Mouse (Mus musculus) intestine, embryonic 15.5 days (tissue): ENCODE measurements around the gene Cebpb. TPM values are rescaled to one million over a fixed set of nuclear protein-coding genes. Genes with fewer than 3 reads are reported as not detected.

ENCODE experiments used
- ATAC-seq: fragments of 200-750 bp; cut with Nextera tagmentation; 2 replicates; pipeline ENCODE4 v1.8.0; 2017; ENCODE audit warnings: moderate TSS enrichment, moderate library complexity
- H3K27ac ChIP-seq: fragments of 300-500 bp; sonication (generic); 2 replicates; pipeline ENCODE4 v1.5.1; 2015; ENCODE audit warnings: mild to moderate bottlenecking, inconsistent platforms
- H3K27me3 ChIP-seq: fragments of 300-500 bp; sonication (generic); replicated peaks from 2 replicates; pipeline ENCODE4 v1.6.1; 2015; ENCODE audit warnings: inconsistent platforms
- H3K36me3 ChIP-seq: fragments of 300-500 bp; sonication (generic); 2 replicates; pipeline ENCODE4 v1.6.1; 2015; ENCODE audit warnings: inconsistent platforms
- H3K4me1 ChIP-seq: fragments of 300-500 bp; sonication (generic); replicated peaks from 2 replicates; pipeline ENCODE4 v1.6.1; 2015; ENCODE audit warnings: inconsistent platforms
- H3K4me2 ChIP-seq: fragments of 300-500 bp; sonication (generic); replicated peaks from 2 replicates; pipeline ENCODE4 v1.6.1; 2015; ENCODE audit warnings: mild to moderate bottlenecking, inconsistent platforms
- H3K4me3 ChIP-seq: fragments of 300-500 bp; sonication (generic); replicated peaks from 2 replicates; pipeline ENCODE4 v1.5.1; 2015; ENCODE audit warnings: inconsistent platforms
- H3K9ac ChIP-seq: fragments of 300-500 bp; sonication (generic); 2 replicates; pipeline ENCODE4 v1.6.1; 2015; ENCODE audit warnings: inconsistent platforms
- H3K9me3 ChIP-seq: fragments of 300-500 bp; sonication (generic); 2 replicates; pipeline ENCODE4 v1.6.1; 2016; ENCODE audit warnings: inconsistent platforms
- WGBS: fragments of 180-500 bp; shearing (Covaris S2); methylation state at CpG from one replicate; pipeline ENCODE4 v1.1.7; 2015; 5-methylcytosine and 5-hydroxymethylcytosine counted together
- polyA plus RNA-seq: library from polyadenylated mRNA; unstranded; fragments of >200 nt; fragmentation: Nextera tagmentation; extraction: Ambion mirVana; gene quantifications from 2 replicates; pipeline ENCODE4 v1.2.1, GENCODE M21; 2015

Cebpb gene
- polyA plus RNA-seq, 1 experiment from 2014 or later, result 24.3 TPM

DNA sequence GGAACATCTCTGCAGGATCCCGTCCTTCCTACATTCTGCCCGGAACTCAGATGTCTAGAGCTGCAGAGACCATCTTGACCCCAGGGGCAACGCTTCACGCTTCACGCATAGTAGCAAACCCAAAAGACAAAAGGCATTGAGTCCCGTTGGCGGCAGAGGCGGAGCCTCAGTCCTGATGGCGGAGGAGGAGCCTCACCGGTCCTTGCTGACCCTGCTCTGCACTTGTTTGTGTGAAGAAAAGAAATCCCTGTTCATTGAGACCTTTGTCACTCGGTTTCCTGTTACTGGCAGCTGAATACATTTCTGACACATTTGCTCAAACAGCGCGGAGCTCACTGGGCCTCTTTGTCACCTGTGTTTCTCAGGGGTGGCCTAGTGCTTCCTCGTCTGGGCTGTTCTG is 6.8 kb downstream of the Cebpb start:
- 85% methylated on average over 14 of the region's 14 CpGs for WGBS
- Histone ChIP-seq H3K9ac (no peak overlapping the region), H3K4me2 (no peak overlapping the region), H3K27ac (no peak overlapping the region), H3K4me3 (no peak overlapping the region), H3K9me3 (no peaks in the 10 kb centered on the region), H3K27me3 (no peaks in the 10 kb centered on the region), H3K4me1 (peaks cover 20% of the 10 kb centered on the region), H3K36me3 (0 out of 2 replicates have a peak, but pooled peaks cover 3% of the 10 kb centered on the region)
- no peak for ATAC-seq

DNA sequence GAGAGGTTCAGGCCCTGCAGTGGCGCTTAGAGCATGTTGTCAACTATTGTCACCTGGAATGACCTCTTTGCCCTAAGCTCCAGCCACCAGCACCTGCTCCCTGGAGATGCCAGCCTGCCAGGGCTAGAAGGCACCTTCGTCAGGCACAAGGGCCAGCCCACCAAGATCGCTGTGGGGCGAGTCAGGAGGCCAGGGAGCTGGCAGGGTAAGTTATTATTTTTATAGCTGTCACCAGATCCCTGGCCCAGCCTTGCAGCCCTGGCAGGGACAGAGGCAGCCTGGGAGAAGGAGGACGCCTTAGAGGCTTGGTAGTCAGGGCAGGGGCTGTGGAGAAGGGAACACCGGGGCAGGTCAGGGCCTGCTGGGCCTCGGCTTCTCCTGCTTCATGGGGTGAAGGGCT is 7.4 kb downstream of the Cebpb start:
- H3K36me3 ChIP-seq, result 0 out of 2 replicates have a peak, but pooled peaks cover 3% of the 10 kb centered on the region
- no peak overlapping the region for H3K27ac ChIP-seq
- H3K9me3 ChIP-seq, result no peaks in the 10 kb centered on the region
- 83% methylated on average over 7 of the region's 7 CpGs for whole genome bisulfite sequencing
- no peak for ATAC-seq
- peaks cover 13% of the 10 kb centered on the region for H3K4me1 ChIP-seq
- H3K27me3 ChIP-seq, result no peaks in the 10 kb centered on the region
- H3K4me2 ChIP-seq, result no peak overlapping the region
- H3K4me3 ChIP-seq, result no peak overlapping the region
- no peak overlapping the region for H3K9ac ChIP-seq

DNA sequence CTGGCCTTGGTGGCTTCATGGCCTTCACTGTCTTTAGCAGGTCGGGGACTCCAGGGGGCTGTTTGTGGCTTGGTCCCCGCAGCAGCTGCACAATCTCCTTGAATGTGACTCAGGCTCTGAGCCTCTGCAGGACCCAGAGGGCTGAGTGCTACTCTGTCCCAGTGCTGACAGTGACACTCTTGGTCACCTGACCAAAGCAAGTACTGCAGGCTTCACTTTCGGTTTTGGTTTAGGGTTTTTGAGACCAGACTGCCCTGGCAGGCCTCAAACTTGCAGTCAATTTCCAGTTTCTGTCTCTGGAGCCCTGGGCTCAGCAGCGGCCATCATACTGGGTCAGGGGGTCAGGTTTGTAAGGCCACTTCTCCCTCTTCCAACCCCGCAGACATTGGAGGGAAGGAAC is 9.2 kb downstream of the Cebpb start:
- Histone ChIP-seq H3K9ac (peak overlapping the region; percentile 28; the same call in 1 of the 2 replicates), H3K4me3 (no peak overlapping the region), H3K4me1 (peaks cover 13% of the 10 kb centered on the region; the same call in 1 of the 2 replicates), H3K9me3 (no peaks in the 10 kb centered on the region), H3K36me3 (0 out of 2 replicates have a peak, but pooled peaks cover 3% of the 10 kb centered on the region), H3K27ac (peak overlapping the region; percentile 73), H3K4me2 (peak overlapping the region; percentile 35; the same call in 1 of the 2 replicates), H3K27me3 (no peaks in the 10 kb centered on the region)
- ATAC-seq, result peak; percentile 79
- WGBS, result 35% methylated on average over 5 of the region's 5 CpGs

DNA sequence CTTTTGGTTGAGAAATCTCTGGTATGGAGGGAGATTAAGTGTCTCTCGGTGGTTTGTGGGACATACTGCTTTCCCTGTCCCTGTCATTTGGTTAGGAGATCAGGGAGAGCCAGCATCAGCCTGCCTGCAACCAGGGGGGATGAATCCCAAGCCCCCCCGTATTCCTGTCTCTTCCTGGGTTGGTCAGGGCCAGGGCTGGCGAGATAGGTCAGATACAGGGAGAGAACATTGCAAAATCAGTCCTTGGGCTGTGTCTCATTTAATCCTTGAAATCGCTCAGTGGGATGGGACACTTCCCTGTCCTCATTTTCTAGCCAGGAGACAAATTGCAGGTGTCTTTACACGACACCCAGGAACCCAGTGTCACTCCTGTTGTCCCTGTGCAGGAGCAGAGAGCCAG is 11.3 kb downstream of the Cebpb start:
- WGBS, result 67% methylated on average over 5 of the region's 5 CpGs
- H3K4me1 ChIP-seq, result peaks cover 13% of the 10 kb centered on the region; the same call in 1 of the 2 replicates
- H3K36me3 ChIP-seq, result no peaks in the 10 kb centered on the region
- H3K9me3 ChIP-seq, result no peaks in the 10 kb centered on the region
- no peak overlapping the region for H3K27ac ChIP-seq
- H3K4me2 ChIP-seq, result no peak overlapping the region
- no peak overlapping the region for H3K4me3 ChIP-seq
- no peak overlapping the region; the same call in 1 of the 2 replicates for H3K9ac ChIP-seq
- ATAC-seq, result no peak
- no peaks in the 10 kb centered on the region for H3K27me3 ChIP-seq

DNA sequence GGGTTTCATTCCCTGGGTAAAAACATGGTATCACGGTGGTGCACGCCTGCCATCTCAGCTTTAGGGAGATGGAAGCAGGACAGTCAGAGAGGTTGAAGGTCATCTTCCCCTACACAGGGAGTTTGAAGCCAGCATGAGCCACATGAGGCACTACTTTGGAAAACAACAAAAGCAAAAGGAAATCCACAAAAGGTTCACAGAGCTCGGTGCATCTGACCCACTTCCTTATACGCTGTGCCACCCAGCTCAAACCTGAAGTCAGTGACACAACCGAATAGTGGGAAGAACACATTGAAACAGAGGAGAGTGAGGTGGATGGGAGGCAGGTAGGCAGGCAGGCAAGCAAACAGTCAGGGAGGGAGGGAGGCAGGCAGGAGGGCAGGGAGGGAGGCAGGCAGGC is 12.8 kb downstream of the Cebpb start:
- ATAC-seq, result no peak
- peaks cover 14% of the 10 kb centered on the region for H3K4me1 ChIP-seq
- no peaks in the 10 kb centered on the region for H3K36me3 ChIP-seq
- no peak overlapping the region for H3K27ac ChIP-seq
- no peak overlapping the region for H3K9ac ChIP-seq
- no peaks in the 10 kb centered on the region for H3K9me3 ChIP-seq
- no peaks in the 10 kb centered on the region for H3K27me3 ChIP-seq
- no peak overlapping the region for H3K4me2 ChIP-seq
- no peak overlapping the region for H3K4me3 ChIP-seq
- 75% methylated on average over 5 of the region's 5 CpGs for WGBS

DNA sequence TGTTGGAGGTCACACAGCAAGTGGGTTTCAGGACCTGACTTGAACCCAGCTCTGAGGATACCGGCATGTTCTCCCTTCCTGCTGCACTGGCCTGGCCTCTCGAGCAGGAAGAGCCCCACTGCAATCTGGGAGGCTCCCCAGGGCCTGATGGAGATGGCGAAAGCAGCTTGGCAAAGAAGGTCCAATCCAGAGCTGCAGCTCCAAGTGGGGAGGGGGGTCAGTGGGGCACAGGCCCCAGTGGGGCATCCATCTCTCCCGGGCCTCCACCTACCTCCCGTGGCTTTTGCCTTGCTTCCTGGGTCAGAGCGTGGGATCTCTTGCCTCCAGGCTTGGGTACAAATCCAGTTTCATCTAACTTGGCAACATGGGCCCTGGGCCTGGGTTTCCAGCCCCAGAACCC is 13.4 kb downstream of the Cebpb start:
- no peaks in the 10 kb centered on the region for H3K36me3 ChIP-seq
- ATAC-seq, result no peak
- no peak overlapping the region for H3K4me2 ChIP-seq
- no peak overlapping the region for H3K9ac ChIP-seq
- WGBS, result 77% methylated on average over 6 of the region's 6 CpGs
- peaks cover 16% of the 10 kb centered on the region for H3K4me1 ChIP-seq
- no peak overlapping the region for H3K27ac ChIP-seq
- no peaks in the 10 kb centered on the region for H3K9me3 ChIP-seq
- no peaks in the 10 kb centered on the region for H3K27me3 ChIP-seq
- no peak overlapping the region for H3K4me3 ChIP-seq

DNA sequence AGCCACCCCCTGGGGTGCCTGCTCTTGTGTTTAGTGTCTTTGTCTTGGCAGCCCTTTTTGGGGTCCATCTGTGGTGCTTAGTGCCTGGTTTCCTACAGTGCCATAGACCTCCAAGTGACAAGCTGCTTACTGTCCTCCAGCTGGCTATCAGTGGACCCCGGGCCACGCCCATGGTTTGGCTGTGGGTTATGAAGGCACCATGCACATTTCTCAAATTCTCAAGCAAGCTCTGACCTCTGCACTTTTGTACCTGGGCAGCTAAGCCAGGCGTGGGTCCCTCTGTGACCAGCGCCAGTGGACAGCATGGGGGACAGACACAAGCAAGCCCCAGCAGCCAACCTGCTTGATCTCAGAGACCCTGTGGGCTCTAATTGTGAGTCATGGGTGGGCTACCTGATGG is 15.7 kb downstream of the Cebpb start:
- Histone ChIP-seq H3K4me2 (no peak overlapping the region), H3K27ac (no peak overlapping the region), H3K27me3 (no peaks in the 10 kb centered on the region), H3K36me3 (no peaks in the 10 kb centered on the region), H3K4me3 (no peak overlapping the region), H3K9me3 (no peaks in the 10 kb centered on the region), H3K4me1 (peaks cover 11% of the 10 kb centered on the region), H3K9ac (no peak overlapping the region)
- WGBS, result 89% methylated on average over 4 of the region's 4 CpGs
- ATAC-seq, result no peak

DNA sequence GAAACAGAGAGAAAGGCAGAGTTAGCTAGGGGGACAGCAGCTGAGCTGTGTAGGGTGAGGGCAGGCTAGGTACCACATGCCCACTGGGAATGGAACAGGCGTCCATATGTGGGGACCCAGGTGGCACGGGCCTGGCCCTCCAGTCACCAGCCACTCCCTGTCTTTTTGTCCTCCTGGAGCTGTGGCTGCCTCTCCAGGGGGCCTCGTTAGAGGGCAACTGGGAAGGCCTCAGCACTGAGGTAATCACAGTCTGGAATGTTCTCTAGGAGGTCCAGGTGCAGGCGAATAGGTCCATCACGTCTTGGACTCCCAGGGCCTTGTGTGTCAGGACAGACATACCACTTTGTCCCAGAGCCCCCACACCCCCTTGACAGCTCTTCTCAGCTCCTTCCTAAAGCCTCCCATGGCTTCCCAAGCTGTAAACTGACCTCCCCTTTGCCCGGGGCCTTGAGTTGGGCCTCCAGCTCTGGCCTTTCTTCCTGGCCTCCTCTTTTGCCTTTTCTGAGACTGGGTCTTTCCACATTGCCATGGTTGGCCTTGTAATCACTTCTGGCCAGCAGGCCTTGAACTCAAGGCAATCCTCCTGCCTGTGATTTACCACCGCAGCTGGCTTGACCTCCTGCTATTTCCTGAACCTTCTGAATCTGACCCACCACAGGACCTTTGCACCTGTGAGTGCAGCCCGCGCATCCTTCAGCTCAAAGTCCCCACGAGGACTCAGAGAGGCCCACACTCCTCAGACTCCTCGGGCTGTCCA is 17.6 kb downstream of the Cebpb start:
- peak; percentile 72 for ATAC-seq

DNA sequence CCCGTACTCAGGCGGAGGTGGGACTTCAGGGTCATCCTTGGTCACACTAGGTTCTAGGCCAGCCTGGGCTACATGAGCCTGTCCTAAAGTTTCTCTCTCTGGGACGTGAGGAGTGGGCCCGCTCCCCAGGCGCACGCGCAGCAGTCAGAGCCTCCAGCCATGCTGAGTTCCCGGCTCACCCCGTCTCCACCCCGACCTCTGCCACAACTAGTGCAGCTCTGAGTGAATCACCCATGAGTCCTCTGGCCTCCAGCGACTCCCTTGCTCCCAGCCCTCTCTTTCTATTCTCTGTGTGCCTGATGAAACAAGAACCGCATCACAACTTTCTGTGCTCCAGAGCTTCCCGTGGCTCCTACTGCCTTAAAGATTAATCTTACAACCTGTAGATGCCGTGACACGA is 19.7 kb downstream of the Cebpb start:
- Histone ChIP-seq H3K4me1 (peaks cover 13% of the 10 kb centered on the region), H3K27ac (no peak overlapping the region), H3K9ac (no peak overlapping the region), H3K36me3 (no peaks in the 10 kb centered on the region), H3K4me3 (no peak overlapping the region), H3K4me2 (no peak overlapping the region), H3K9me3 (no peaks in the 10 kb centered on the region), H3K27me3 (no peaks in the 10 kb centered on the region)
- 57% methylated on average over 15 of the region's 15 CpGs for WGBS
- ATAC-seq, result no peak

More for the DNA sequence above, 17.6 kb downstream of the Cebpb start:
- H3K9ac ChIP-seq, result 0 out of 2 replicates have a peak overlapping the region, but pooled peaks have one; percentile 17
- H3K27ac ChIP-seq, result no peak overlapping the region
- H3K4me3 ChIP-seq, result no peak overlapping the region
- no peaks in the 10 kb centered on the region for H3K36me3 ChIP-seq
- no peaks in the 10 kb centered on the region for H3K9me3 ChIP-seq
- peaks cover 14% of the 10 kb centered on the region for H3K4me1 ChIP-seq
- no peak overlapping the region for H3K4me2 ChIP-seq
- WGBS, result 69% methylated on average over 11 of the region's 11 CpGs
- H3K27me3 ChIP-seq, result no peaks in the 10 kb centered on the region

DNA sequence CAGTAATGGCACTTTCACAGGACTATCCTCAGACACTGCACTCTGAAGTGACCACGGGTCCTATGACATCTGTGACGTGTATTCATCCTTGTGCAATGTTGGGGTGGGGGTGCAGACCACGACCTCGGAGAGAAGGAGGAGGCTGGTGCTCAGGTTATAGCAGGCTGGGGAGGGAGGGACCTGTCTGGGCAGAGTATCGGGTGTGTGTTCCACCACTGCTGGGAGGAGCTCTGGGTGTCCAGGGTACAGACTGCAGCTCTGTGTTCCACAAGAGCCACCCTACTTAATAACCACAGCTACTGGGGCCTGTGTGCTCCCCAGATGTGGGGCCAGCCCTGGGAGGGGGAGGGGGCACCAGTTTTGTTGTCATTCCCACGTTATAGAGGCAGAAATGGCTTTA is 21.3 kb downstream of the Cebpb start:
- H3K36me3 ChIP-seq, result no peaks in the 10 kb centered on the region
- no peaks in the 10 kb centered on the region for H3K27me3 ChIP-seq
- no peak overlapping the region for H3K4me2 ChIP-seq
- no peak overlapping the region for H3K9ac ChIP-seq
- peaks cover 14% of the 10 kb centered on the region for H3K4me1 ChIP-seq
- peak; percentile 61 for ATAC-seq
- H3K27ac ChIP-seq, result no peak overlapping the region
- no peak overlapping the region for H3K4me3 ChIP-seq
- WGBS, result 53% methylated on average over 6 of the region's 6 CpGs
- no peaks in the 10 kb centered on the region for H3K9me3 ChIP-seq

DNA sequence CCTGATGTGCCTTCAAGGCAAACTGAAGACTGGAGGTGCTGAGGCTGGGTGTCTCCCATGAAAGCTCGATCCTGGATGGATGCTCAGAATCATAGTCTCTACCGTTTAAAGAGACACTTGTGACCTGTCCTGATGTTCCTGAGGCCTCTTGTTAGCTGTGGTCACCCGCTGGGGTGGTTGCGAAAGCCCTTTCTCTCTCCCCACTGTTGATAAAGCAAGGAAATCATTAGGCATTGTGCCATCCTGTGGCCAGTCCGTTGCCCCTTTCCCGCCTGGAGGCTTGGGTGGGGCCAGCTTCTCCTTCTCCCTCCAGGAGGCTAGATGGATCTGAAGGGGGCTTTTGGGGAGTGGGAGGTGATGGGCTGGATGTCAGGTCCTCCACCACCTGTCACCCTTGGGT is 21.9 kb downstream of the Cebpb start:
- Histone ChIP-seq H3K4me1 (peaks cover 14% of the 10 kb centered on the region), H3K36me3 (no peaks in the 10 kb centered on the region), H3K4me3 (no peak overlapping the region), H3K9me3 (no peaks in the 10 kb centered on the region), H3K27me3 (no peaks in the 10 kb centered on the region), H3K9ac (no peak overlapping the region), H3K4me2 (no peak overlapping the region), H3K27ac (no peak overlapping the region)
- 70% methylated on average over 6 of the region's 6 CpGs for WGBS
- no peak for ATAC-seq

DNA sequence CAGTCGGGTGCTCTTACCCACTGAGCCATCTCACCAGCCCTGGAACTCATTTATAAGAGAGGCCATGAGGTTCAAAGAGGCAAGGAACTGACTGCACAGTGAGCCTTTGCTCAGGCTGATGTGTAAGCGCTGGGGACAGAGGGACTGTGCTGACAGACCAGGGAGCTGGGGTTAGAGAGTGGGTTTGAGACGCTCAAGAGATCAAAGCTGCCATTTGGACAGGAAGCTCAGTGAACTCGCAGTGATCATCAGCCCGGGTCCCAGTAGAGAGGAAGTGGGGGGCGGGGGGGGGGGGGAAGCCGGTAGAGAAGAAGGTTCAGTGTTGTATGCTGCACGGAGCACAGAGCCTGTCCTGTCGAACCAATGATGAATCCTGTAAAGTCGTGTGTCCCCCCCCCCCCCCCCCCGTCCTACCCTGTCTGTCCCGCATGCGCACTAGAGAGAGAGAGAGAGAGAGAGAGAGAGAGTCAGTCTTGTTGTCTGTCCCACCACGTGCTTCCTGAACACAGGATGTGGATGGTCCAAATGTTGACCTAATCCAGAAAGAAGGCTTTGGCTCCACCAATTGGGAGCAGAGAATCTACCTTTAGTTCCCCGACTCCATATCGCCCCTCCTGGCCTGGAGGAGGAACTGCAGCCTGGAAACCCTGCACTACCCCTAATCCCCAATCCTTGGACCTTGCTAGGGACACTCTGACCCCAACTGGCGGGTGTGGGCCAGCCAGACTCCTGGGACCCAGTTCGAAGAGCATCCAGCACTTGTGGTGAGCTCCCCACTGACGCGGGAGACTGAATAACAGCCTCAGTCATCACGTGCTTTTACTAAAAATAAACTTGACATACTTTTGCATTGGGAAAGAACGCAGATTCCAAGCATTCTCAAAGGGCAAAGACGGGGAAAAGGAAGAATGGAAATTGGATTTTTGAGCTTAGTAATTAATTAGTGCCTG is 24.4 kb downstream of the Cebpb start:
- Histone ChIP-seq H3K4me3 (no peak overlapping the region), H3K27ac (0 out of 2 replicates have a peak overlapping the region, but pooled peaks have one; percentile 10), H3K9ac (no peak overlapping the region), H3K4me1 (0 out of 2 replicates have a peak, but pooled peaks cover 6% of the 10 kb centered on the region), H3K27me3 (no peaks in the 10 kb centered on the region), H3K36me3 (no peaks in the 10 kb centered on the region), H3K4me2 (no peak overlapping the region), H3K9me3 (no peaks in the 10 kb centered on the region)
- WGBS, result 60% methylated on average over 19 of the region's 23 CpGs
- no peak; the same call in 1 of the 2 replicates for ATAC-seq
